Mouse (Mus musculus): ENCODE measurements around the gene Rgsl1.

DNA sequence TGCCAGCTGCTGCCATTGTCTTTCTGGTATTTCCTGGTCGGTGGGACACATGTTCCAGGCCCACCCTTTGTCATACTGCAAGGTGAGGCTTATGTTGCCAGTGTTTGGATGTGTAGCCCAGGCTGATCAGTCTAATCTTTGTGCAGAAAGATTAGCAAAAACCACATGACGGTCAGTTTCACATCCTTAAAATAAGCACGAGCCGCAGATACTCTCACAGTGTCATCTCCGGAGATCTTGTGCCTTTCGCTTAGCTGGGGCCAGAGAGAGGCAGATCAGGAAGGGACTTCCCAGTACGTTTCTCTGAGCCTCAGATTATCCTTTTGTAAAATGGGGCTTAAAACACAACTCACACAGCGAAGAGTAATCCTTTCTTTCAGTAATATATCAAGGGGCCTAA lies 40.4 kb downstream of the Rgsl1 start:
- TF ChIP-seq CTCF (IDR thresholded peaks at IDR 0.05; ENCODE audit: low read depth, low read length) = no peak
- TF ChIP-seq POLR2A (IDR thresholded peaks at IDR 0.05; ENCODE audit: extremely low read depth, insufficient read depth, low read length) = no peak

All from liver, adult 2 months (tissue).